Mouse (Mus musculus) midbrain, postnatal 0 days (tissue): ENCODE data around the gene Pcid2. TPM values are rescaled to one million over a fixed set of nuclear protein-coding genes. Genes with fewer than 3 reads are reported as not detected.

Experiments
- ATAC-seq: fragments of 200-750 bp; cut with Nextera tagmentation; 2 replicates; pipeline ENCODE4 v1.8.0; 2017; ENCODE audit warnings: moderate number of reproducible peaks, mild to moderate bottlenecking, moderate TSS enrichment, moderate library complexity; ENCODE audit not compliant: low FRiP score
- DNase-seq: peaks from one replicate; pipeline ENCODE4 v3.0.0-alpha.2; 2015; ENCODE audit warnings: low spot score
- H3K27ac ChIP-seq: fragments of 300-500 bp; sonication (generic); 2 replicates; pipeline ENCODE4 v1.5.1; 2014; ENCODE audit warnings: low read depth, mild to moderate bottlenecking, low read length, mixed read lengths
- H3K27me3 ChIP-seq: fragments of 300-500 bp; sonication (generic); 2 replicates; pipeline ENCODE4 v1.6.1; 2014; ENCODE audit warnings: low read length, control low read depth, mixed read lengths; ENCODE audit not compliant: insufficient read depth
- H3K36me3 ChIP-seq: fragments of 300-500 bp; sonication (generic); 2 replicates; pipeline ENCODE4 v1.6.1; 2014; ENCODE audit warnings: low read length, control low read depth, mixed read lengths; ENCODE audit not compliant: insufficient read depth
- H3K4me1 ChIP-seq: fragments of 300-500 bp; sonication (generic); 2 replicates; pipeline ENCODE4 v1.6.1; 2014; ENCODE audit warnings: mild to moderate bottlenecking, control low read depth, antibody characterized with exemption, low read length, mixed read lengths; ENCODE audit not compliant: insufficient read depth
- H3K4me2 ChIP-seq: fragments of 300-500 bp; sonication (generic); 2 replicates; pipeline ENCODE4 v1.6.1; 2014; ENCODE audit warnings: low read depth, mild to moderate bottlenecking, low read length, mixed read lengths; ENCODE audit not compliant: poor library complexity, severe bottlenecking
- H3K4me3 ChIP-seq: fragments of 300-500 bp; sonication (generic); 2 replicates; pipeline ENCODE4 v1.5.1; 2014; ENCODE audit warnings: low read depth, mild to moderate bottlenecking, low read length, moderate library complexity
- H3K9ac ChIP-seq: fragments of 300-500 bp; sonication (generic); replicated peaks from 2 replicates; pipeline ENCODE4 v1.6.1; 2014; ENCODE audit warnings: mild to moderate bottlenecking, low read length, moderate library complexity, mixed read lengths; ENCODE audit not compliant: poor library complexity, severe bottlenecking
- H3K9me3 ChIP-seq: fragments of 300-500 bp; sonication (generic); 2 replicates; pipeline ENCODE4 v1.6.1; 2016; ENCODE audit warnings: low read length, control low read depth
- CTCF ChIP-seq: IDR thresholded peaks from 2 replicates; pipeline ENCODE4 v1.5.1; 2016; ENCODE audit warnings: antibody characterized with exemption, mild to moderate bottlenecking
- WGBS: fragments of 180-500 bp; shearing (Covaris S2); extraction: QIAGEN DNeasy Blood & Tissue Kit; methylation state at CpG from one replicate; pipeline ENCODE4 v1.1.7; 2014; 5-methylcytosine and 5-hydroxymethylcytosine counted together
- polyA plus RNA-seq: library from polyadenylated mRNA; unstranded; fragments of >200 nt; fragmentation: Nextera tagmentation; extraction: Ambion mirVana; gene quantifications from 2 replicates; pipeline ENCODE4 v1.2.1, GENCODE M21; 2015
- total RNA-seq: library from RNA; depleted of rRNA; stranded (reverse); fragments of >200 nt; gene quantifications from 2 replicates; pipeline ENCODE4 v1.2.3, GENCODE M21; 2014; rRNA removed

The Pcid2 gene
- total RNA-seq (32.2 and 32.7 TPM in 2 replicates), polyA plus RNA-seq (26.8 and 29.0 TPM in 2 replicates)

DNA sequence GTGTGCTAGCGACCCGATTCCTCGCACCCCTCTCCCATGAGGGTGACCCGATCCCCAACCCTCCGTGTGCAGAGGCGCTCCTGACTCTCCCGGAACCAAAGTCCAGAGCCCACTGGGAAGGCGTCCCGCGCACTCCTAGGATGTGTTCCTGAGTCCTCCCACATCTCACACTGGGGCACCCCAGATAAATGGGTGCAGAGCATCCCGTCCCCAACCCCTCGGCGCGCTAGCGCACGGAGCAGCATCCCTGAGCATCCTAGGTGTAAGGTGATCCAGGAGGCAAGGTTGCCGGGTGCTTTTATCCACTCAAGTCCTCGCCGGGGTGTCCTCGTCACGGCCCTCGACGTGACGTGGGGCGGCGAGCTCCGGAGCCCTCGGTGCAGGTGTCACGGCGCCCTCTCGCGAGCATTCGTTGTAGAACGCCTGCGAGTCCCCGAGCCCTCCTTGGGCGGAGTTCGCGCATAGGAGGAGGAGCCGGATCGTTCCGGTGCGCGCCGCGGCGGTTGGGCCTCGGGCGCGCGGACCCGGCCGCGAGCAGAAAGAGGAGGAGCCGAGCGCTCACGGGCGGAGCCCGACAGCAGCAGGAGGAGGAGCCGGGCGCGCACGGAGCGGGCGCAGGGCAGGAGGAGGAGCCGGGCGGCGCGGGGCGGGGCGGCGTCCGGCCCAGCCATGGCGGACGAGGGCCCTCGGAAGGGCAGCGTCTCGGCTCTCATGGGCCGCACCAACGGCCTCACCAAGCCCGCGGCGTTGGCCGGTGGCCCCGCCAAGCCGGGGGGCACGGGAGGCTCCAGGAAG is at the start of gene Pcid2, which contains the start of gene Cul4a:
Pcid2 (minus strand) TSS at position 373 of the 795 bp plus-strand sequence.
Cul4a (plus strand) TSS at position 535 of the 795 bp plus-strand sequence.
- WGBS: under 1% methylated on average over 64 of the region's 87 CpGs
- peaks cover 7% of the 10 kb centered on the region; the same call in 1 of the 2 replicates for H3K4me1 ChIP-seq
- peak; percentile 82 for TF ChIP-seq CTCF
- ATAC-seq (peak; percentile 94), DNase-seq (peak; percentile 98)
- H3K27ac ChIP-seq: peak within 1 kb of the TSS; percentile 97
- peak within 1 kb of the TSS; percentile 90 for H3K4me2 ChIP-seq
- peak within 1 kb of the TSS; percentile 95 for H3K9ac ChIP-seq
- no peaks in the 10 kb centered on the region for H3K36me3 ChIP-seq
- H3K27me3 ChIP-seq: no peaks in the 10 kb centered on the region
- H3K9me3 ChIP-seq: no peaks in the 10 kb centered on the region
- peak within 1 kb of the TSS; percentile 98 for H3K4me3 ChIP-seq

DNA sequence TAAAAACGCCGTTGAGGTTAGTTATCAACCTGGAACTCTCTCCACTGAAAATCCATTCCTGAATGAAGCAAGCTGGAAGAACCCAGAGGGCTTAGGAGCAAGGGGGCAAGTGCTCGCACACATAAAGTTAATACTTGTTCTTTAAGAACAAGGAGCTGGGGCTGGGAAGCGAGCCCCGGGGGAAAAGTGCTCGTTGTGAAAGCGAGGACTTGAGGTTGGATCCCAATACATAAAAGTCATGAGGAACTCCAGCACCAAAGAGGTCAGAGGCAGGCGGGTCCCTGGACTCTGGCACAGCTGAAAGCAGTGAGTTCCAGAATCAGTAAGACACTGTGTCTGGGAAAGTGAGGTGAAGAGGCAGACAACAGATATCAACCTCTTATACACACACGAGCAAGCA is 48.8 kb upstream of the Pcid2 start:
- no peak for TF ChIP-seq CTCF
- no peak overlapping the region for H3K9ac ChIP-seq

GRCm38 (mm10) chr8:13150929-13151328 is 45.7 kb upstream of the Pcid2 start:
- no peaks in the 10 kb centered on the region for H3K27me3 ChIP-seq
- no peak overlapping the region for H3K4me3 ChIP-seq
- no peak overlapping the region for H3K4me2 ChIP-seq
- no peaks in the 10 kb centered on the region for H3K4me1 ChIP-seq
- TF ChIP-seq CTCF: no peak
- ATAC-seq: no peak
- H3K9ac ChIP-seq: no peak overlapping the region
- WGBS: 85% methylated on average over 2 of the region's 2 CpGs
- H3K27ac ChIP-seq: no peak overlapping the region
- H3K36me3 ChIP-seq: peaks cover 28% of the 10 kb centered on the region
- no peaks in the 10 kb centered on the region for H3K9me3 ChIP-seq
- no peak for DNase-seq

More for the DNA sequence above, 48.8 kb upstream of the Pcid2 start:
- Histone ChIP-seq H3K9me3 (no peaks in the 10 kb centered on the region), H3K27me3 (no peaks in the 10 kb centered on the region), H3K4me1 (no peaks in the 10 kb centered on the region), H3K27ac (no peak overlapping the region), H3K4me2 (no peak overlapping the region), H3K4me3 (no peak overlapping the region), H3K36me3 (peaks cover 21% of the 10 kb centered on the region)
- DNase-seq (no peak), ATAC-seq (no peak)
- 78% methylated on average over 9 of the region's 9 CpGs for WGBS

DNA sequence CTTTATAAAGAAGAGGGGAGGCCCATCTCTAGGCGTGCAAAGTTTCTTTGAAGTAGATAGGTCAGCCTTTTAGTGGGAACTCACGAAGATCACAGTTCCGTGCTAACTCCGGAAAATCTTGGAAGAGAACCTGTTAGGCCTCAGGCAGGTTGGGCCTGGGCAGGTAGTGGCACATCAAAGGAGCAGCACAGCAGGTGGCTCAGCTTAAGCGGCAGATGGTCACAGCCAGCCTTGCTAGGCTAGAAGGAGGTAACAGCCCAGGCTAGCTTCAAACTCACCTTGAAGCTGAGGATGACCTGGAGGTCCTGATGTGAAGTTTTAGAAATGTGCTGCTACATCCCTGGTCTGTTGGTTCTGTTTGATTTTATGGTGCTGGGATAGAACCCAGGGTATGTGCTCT is 44.6 kb upstream of the Pcid2 start:
- H3K9me3 ChIP-seq: no peaks in the 10 kb centered on the region
- no peak for TF ChIP-seq CTCF
- no peaks in the 10 kb centered on the region for H3K27me3 ChIP-seq
- H3K36me3 ChIP-seq: peaks cover 35% of the 10 kb centered on the region
- no peak overlapping the region for H3K27ac ChIP-seq
- 66% methylated on average over 5 of the region's 5 CpGs for WGBS
- no peak overlapping the region for H3K4me2 ChIP-seq
- H3K4me3 ChIP-seq: no peak overlapping the region
- DNase-seq (no peak), ATAC-seq (no peak)
- no peak overlapping the region for H3K9ac ChIP-seq
- no peaks in the 10 kb centered on the region for H3K4me1 ChIP-seq

DNA sequence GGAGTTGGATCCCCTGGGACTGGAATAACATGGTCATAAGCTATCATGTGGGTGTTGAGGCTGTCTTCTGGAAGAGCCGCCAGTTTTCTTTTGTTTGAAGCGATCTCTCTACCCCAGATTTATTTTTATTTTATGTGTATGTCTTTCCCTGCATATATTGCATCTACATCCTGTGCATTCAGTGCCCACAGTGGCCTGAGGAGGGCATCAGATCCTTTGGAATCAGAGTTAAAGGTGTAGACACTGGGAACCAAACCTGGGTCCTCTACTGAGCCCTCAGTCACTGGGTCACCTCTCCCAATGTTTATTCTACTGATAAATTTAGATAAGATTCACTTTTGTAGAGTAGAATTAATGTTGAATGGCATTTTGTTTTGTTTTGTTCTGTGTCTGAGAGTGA is 44.0 kb upstream of the Pcid2 start:
- WGBS: 96% methylated on average over 2 of the region's 2 CpGs

GRCm38 (mm10) chr8:13148476-13148875 is 43.2 kb upstream of the Pcid2 start:
- no peak overlapping the region for H3K9ac ChIP-seq
- H3K27me3 ChIP-seq: no peaks in the 10 kb centered on the region
- H3K27ac ChIP-seq: no peak overlapping the region
- ATAC-seq: no peak
- no peaks in the 10 kb centered on the region for H3K4me1 ChIP-seq
- no peak for DNase-seq
- peaks cover 35% of the 10 kb centered on the region for H3K36me3 ChIP-seq
- WGBS: 85% methylated on average over 2 of the region's 2 CpGs
- no peak for TF ChIP-seq CTCF
- no peaks in the 10 kb centered on the region for H3K9me3 ChIP-seq
- H3K4me3 ChIP-seq: no peak overlapping the region
- no peak overlapping the region for H3K4me2 ChIP-seq

More for the DNA sequence above, 44.0 kb upstream of the Pcid2 start:
- H3K9ac ChIP-seq: no peak overlapping the region
- no peak overlapping the region for H3K4me2 ChIP-seq
- H3K27ac ChIP-seq: no peak overlapping the region
- DNase-seq: no peak
- ATAC-seq: no peak
- TF ChIP-seq CTCF: peak; percentile 34
- no peaks in the 10 kb centered on the region for H3K4me1 ChIP-seq
- peaks cover 36% of the 10 kb centered on the region for H3K36me3 ChIP-seq
- no peaks in the 10 kb centered on the region for H3K9me3 ChIP-seq
- no peaks in the 10 kb centered on the region for H3K27me3 ChIP-seq
- no peak overlapping the region for H3K4me3 ChIP-seq
